Mouse (Mus musculus): ENCODE data around the gene Skap1. TPM values are rescaled to one million over a fixed set of nuclear protein-coding genes. Genes with fewer than 3 reads are reported as not detected.

Gene Skap1
- polyA plus RNA-seq, 1 experiment, result 3.0 TPM

- WGBS, result 32% methylated on average over 7 of the region's 7 CpGs
- no peaks in the 10 kb centered on the region for H3K36me3 ChIP-seq (ENCODE audit: control insufficient read depth, insufficient read depth, low read length)
- TF ChIP-seq POLR2A (IDR thresholded peaks at IDR 0.05; ENCODE audit: low read depth, low read length), result no peak
- no peak for TF ChIP-seq CTCF (IDR thresholded peaks at IDR 0.05; ENCODE audit: extremely low read depth, insufficient read length, insufficient replicate concordance, low read depth, low read length)
- no peak overlapping the region for H3K27ac ChIP-seq (ENCODE audit: insufficient read depth, low read depth, low read length)
- H3K27me3 ChIP-seq (ENCODE audit: control insufficient read depth, insufficient read depth, low read length), result peaks cover 3% of the 10 kb centered on the region
- no peak overlapping the region for H3K4me3 ChIP-seq (ENCODE audit: low read depth, low read length)
- H3K4me1 ChIP-seq (ENCODE audit: control insufficient read depth, insufficient read depth, insufficient read length, low read length), result no peaks in the 10 kb centered on the region
Observed at GRCm38 (mm10) chr11:96604751-96605450, 140.5 kb downstream of the Skap1 start.

- TF ChIP-seq POLR2A (IDR thresholded peaks at IDR 0.05; ENCODE audit: low read depth, low read length), result no peak
- no peak for TF ChIP-seq CTCF (IDR thresholded peaks at IDR 0.05; ENCODE audit: extremely low read depth, insufficient read length, insufficient replicate concordance, low read depth, low read length)
- Histone ChIP-seq H3K27me3 (ENCODE audit: control insufficient read depth, insufficient read depth, low read length) (peaks cover 3% of the 10 kb centered on the region), H3K4me3 (ENCODE audit: low read depth, low read length) (no peak overlapping the region), H3K36me3 (ENCODE audit: control insufficient read depth, insufficient read depth, low read length) (no peaks in the 10 kb centered on the region), H3K4me1 (ENCODE audit: control insufficient read depth, insufficient read depth, insufficient read length, low read length) (no peaks in the 10 kb centered on the region), H3K27ac (ENCODE audit: insufficient read depth, low read depth, low read length) (no peak overlapping the region)
- 53% methylated on average over 6 of the region's 6 CpGs for WGBS
Observed at GRCm38 (mm10) chr11:96605516-96605915, 141.1 kb downstream of the Skap1 start.

GRCm38 (mm10) chr11:96612596-96612995 is 148.2 kb downstream of the Skap1 start:
- H3K4me1 ChIP-seq (ENCODE audit: control insufficient read depth, insufficient read depth, insufficient read length, low read length), result no peaks in the 10 kb centered on the region
- H3K27me3 ChIP-seq (ENCODE audit: control insufficient read depth, insufficient read depth, low read length), result peaks cover 3% of the 10 kb centered on the region; the same call in 1 of the 2 replicates
- no peak overlapping the region for H3K27ac ChIP-seq (ENCODE audit: insufficient read depth, low read depth, low read length)
- H3K4me3 ChIP-seq (ENCODE audit: low read depth, low read length), result no peak overlapping the region
- TF ChIP-seq POLR2A (IDR thresholded peaks at IDR 0.05; ENCODE audit: low read depth, low read length) (no peak), CTCF (IDR thresholded peaks at IDR 0.05; ENCODE audit: extremely low read depth, insufficient read length, insufficient replicate concordance, low read depth, low read length) (no peak)
- H3K36me3 ChIP-seq (ENCODE audit: control insufficient read depth, insufficient read depth, low read length), result no peaks in the 10 kb centered on the region
- WGBS, result 84% methylated on average over 11 of the region's 11 CpGs

- Histone ChIP-seq H3K36me3 (ENCODE audit: control insufficient read depth, insufficient read depth, low read length) (no peaks in the 10 kb centered on the region), H3K27ac (ENCODE audit: insufficient read depth, low read depth, low read length) (no peak overlapping the region), H3K27me3 (ENCODE audit: control insufficient read depth, insufficient read depth, low read length) (peaks cover 7% of the 10 kb centered on the region), H3K4me3 (ENCODE audit: low read depth, low read length) (no peak overlapping the region), H3K4me1 (ENCODE audit: control insufficient read depth, insufficient read depth, insufficient read length, low read length) (no peaks in the 10 kb centered on the region)
- TF ChIP-seq CTCF (IDR thresholded peaks at IDR 0.05; ENCODE audit: extremely low read depth, insufficient read length, insufficient replicate concordance, low read depth, low read length) (no peak), POLR2A (IDR thresholded peaks at IDR 0.05; ENCODE audit: low read depth, low read length) (no peak)
- 18% methylated on average over 5 of the region's 5 CpGs for WGBS
Observed at GRCm38 (mm10) chr11:96616792-96617191, 152.4 kb downstream of the Skap1 start.

GRCm38 (mm10) chr11:96618789-96619445 is 154.5 kb downstream of the Skap1 start:
- Histone ChIP-seq H3K27ac (ENCODE audit: insufficient read depth, low read depth, low read length) (no peak overlapping the region), H3K27me3 (ENCODE audit: control insufficient read depth, insufficient read depth, low read length) (peaks cover 7% of the 10 kb centered on the region), H3K4me3 (ENCODE audit: low read depth, low read length) (no peak overlapping the region), H3K4me1 (ENCODE audit: control insufficient read depth, insufficient read depth, insufficient read length, low read length) (no peaks in the 10 kb centered on the region; the same call in 1 of the 2 replicates), H3K36me3 (ENCODE audit: control insufficient read depth, insufficient read depth, low read length) (no peaks in the 10 kb centered on the region)
- TF ChIP-seq CTCF (IDR thresholded peaks at IDR 0.05; ENCODE audit: extremely low read depth, insufficient read length, insufficient replicate concordance, low read depth, low read length) (no peak), POLR2A (IDR thresholded peaks at IDR 0.05; ENCODE audit: low read depth, low read length) (no peak)
- WGBS, result 70% methylated on average over 16 of the region's 16 CpGs

GRCm38 (mm10) chr11:96619576-96619975 is 155.2 kb downstream of the Skap1 start:
- TF ChIP-seq POLR2A (IDR thresholded peaks at IDR 0.05; ENCODE audit: low read depth, low read length), result no peak
- TF ChIP-seq CTCF (IDR thresholded peaks at IDR 0.05; ENCODE audit: extremely low read depth, insufficient read length, insufficient replicate concordance, low read depth, low read length), result no peak
- Histone ChIP-seq H3K4me3 (ENCODE audit: low read depth, low read length) (no peak overlapping the region), H3K27me3 (ENCODE audit: control insufficient read depth, insufficient read depth, low read length) (peaks cover 7% of the 10 kb centered on the region), H3K27ac (ENCODE audit: insufficient read depth, low read depth, low read length) (no peak overlapping the region), H3K36me3 (ENCODE audit: control insufficient read depth, insufficient read depth, low read length) (no peaks in the 10 kb centered on the region), H3K4me1 (ENCODE audit: control insufficient read depth, insufficient read depth, insufficient read length, low read length) (no peaks in the 10 kb centered on the region; the same call in 1 of the 2 replicates)
- 53% methylated on average over 5 of the region's 5 CpGs for WGBS

GRCm38 (mm10) chr11:96620006-96620405 is 155.6 kb downstream of the Skap1 start:
- 58% methylated on average over 7 of the region's 7 CpGs for WGBS
- TF ChIP-seq POLR2A (IDR thresholded peaks at IDR 0.05; ENCODE audit: low read depth, low read length) (no peak), CTCF (IDR thresholded peaks at IDR 0.05; ENCODE audit: extremely low read depth, insufficient read length, insufficient replicate concordance, low read depth, low read length) (no peak)
- Histone ChIP-seq H3K36me3 (ENCODE audit: control insufficient read depth, insufficient read depth, low read length) (no peaks in the 10 kb centered on the region), H3K4me1 (ENCODE audit: control insufficient read depth, insufficient read depth, insufficient read length, low read length) (no peaks in the 10 kb centered on the region; the same call in 1 of the 2 replicates), H3K27me3 (ENCODE audit: control insufficient read depth, insufficient read depth, low read length) (peaks cover 7% of the 10 kb centered on the region), H3K27ac (ENCODE audit: insufficient read depth, low read depth, low read length) (no peak overlapping the region), H3K4me3 (ENCODE audit: low read depth, low read length) (no peak overlapping the region)

All from small intestine, adult 2 months (tissue).